Mouse (Mus musculus) embryonic stem cell, embryonic (primary cell): ENCODE results near the gene Ppp1r18.

Experiments used
- CTCF ChIA-PET, 4 experiments: fragments of 300-600 bp in 2 of 4; fragments of 350-600 bp in 2 of 4; sonication (Branson Sonifier 250); formaldehyde crosslinking; loops; one replicate each; lab custom pipeline; 2022; ENCODE audit warnings: inconsistent platforms in 2 of 4; lab: Charles Lee
- POLR2A ChIA-PET, 4 experiments: fragments of 300-600 bp in 2 of 4; fragments of 350-600 bp in 2 of 4; sonication (Branson Sonifier 250); formaldehyde crosslinking; loops; one replicate each; lab custom pipeline; 2022; ENCODE audit warnings: antibody characterized with exemption in 4 of 4, inconsistent platforms in 1 of 4; lab: Charles Lee

Gene Ppp1r18

GRCm38 (mm10) chr17:35865481-35866280, at the start of gene Ppp1r18:
Ppp1r18 (plus strand) TSS chr17:35865593.
- POLR2A ChIA-PET: interaction anchor here (0.7 to 19.8 kb wide), 25 partner anchors 7 to 72 kb away, joined by 3 to 490 read pairs (median 5); partner anchors contain the start of genes Flot1 (in 2 of the 4), Ier3 (in 2 of the 4), Mdc1 (in 2 of the 4) and Mrps18b (in 1 of the 4)
- CTCF ChIA-PET: interaction anchor here (0.6 to 3.1 kb wide), 13 partner anchors 8 to 170 kb away, joined by 3 to 17 read pairs (median 5); partner anchors contain the start of gene Dhx16 (in 3 of the 4)

GRCm38 (mm10) chr17:35815836-35816235, 49.6 kb upstream of the Ppp1r18 start:
- POLR2A ChIA-PET: interaction anchor here in 3 of 4 experiments (0.5 to 12.6 kb wide), 22 partner anchors 6 to 245 kb away, joined by 3 to 246 read pairs (median 4); partner anchors contain the start of genes Flot1 (in 2 of the 3), Ier3 (in 2 of the 3), Tubb5 (in 2 of the 3) and Mdc1 (in 1 of the 3)
- CTCF ChIA-PET: interaction anchor here (0.6 to 3.3 kb wide), 9 partner anchors 9 to 541 kb away, joined by 3 to 13 read pairs (median 3); no protein-coding TSS in a partner anchor

GRCm38 (mm10) chr17:35816686-35817085, 48.7 kb upstream of the Ppp1r18 start:
- POLR2A ChIA-PET: interaction anchor here in 3 of 4 experiments (0.6 to 11.2 kb wide), 21 partner anchors 9 to 244 kb away, joined by 3 to 246 read pairs (median 5); partner anchors contain the start of genes Tubb5 (in 2 of the 3), Dhx16 (in 1 of the 3) and Mdc1 (in 1 of the 3)
- CTCF ChIA-PET: interaction anchor here (0.6 to 3.3 kb wide), 13 partner anchors 15 to 542 kb away, joined by 3 to 13 read pairs (median 3); partner anchors contain the start of gene 2300002M23Rik (in 1 of the 4)

GRCm38 (mm10) chr17:35817226-35817625, 48.2 kb upstream of the Ppp1r18 start:
- CTCF ChIA-PET: interaction anchor here in 3 of 4 experiments (0.6 to 3.3 kb wide), 11 partner anchors 15 to 250 kb away, joined by 3 to 13 read pairs (median 4); partner anchors contain the start of gene 2300002M23Rik (in 1 of the 3)
- POLR2A ChIA-PET: interaction anchor here in 2 of 4 experiments (1.0 to 11.2 kb wide), 14 partner anchors 11 to 101 kb away, joined by 3 to 246 read pairs (median 6); partner anchors contain the start of genes Tubb5 (in 2 of the 2), Dhx16 (in 1 of the 2) and Mdc1 (in 1 of the 2)

- POLR2A ChIA-PET: interaction anchor here in 3 of 4 experiments (1.1 to 11.2 kb wide), 13 partner anchors 9 to 174 kb away, joined by 3 to 246 read pairs (median 15); partner anchors contain the start of genes Tubb5 (in 2 of the 3), Mdc1 (in 1 of the 3) and Nrm (in 1 of the 3)
- CTCF ChIA-PET: interaction anchor here in 1 of 4 experiments (1.0 kb wide), 1 partner anchor 81 kb away, joined by 3 read pairs; no protein-coding TSS in a partner anchor
Measured at GRCm38 (mm10) chr17:35820111-35820510, 45.3 kb upstream of the Ppp1r18 start.

- ChIA-PET CTCF (interaction anchor here (0.5 to 1.8 kb wide), 22 partner anchors 10 to 237 kb away, joined by 3 to 9 read pairs (median 4); partner anchors contain the start of genes Nrm (in 2 of the 4), Dhx16 (in 1 of the 4) and Tubb5 (in 1 of the 4)), POLR2A (interaction anchor here (0.5 to 11.2 kb wide), 128 partner anchors 8 to 1239 kb away, joined by 3 to 246 read pairs (median 4); partner anchors contain the start of genes Mdc1 (in 3 of the 4), Nrm (in 3 of the 4), Tubb5 (in 3 of the 4) and Dhx16 (in 2 of the 4))
Measured at GRCm38 (mm10) chr17:35821439-35822430, 43.7 kb upstream of the Ppp1r18 start, which contains the start of gene Ier3. Ier3 (plus strand) TSS chr17:35821684.

GRCm38 (mm10) chr17:35822564-35822963, 42.8 kb upstream of the Ppp1r18 start:
- CTCF ChIA-PET: interaction anchor here (0.5 to 2.4 kb wide), 15 partner anchors 11 to 322 kb away, joined by 3 to 10 read pairs (median 4); partner anchors contain the start of gene Tubb5 (in 1 of the 4)
- POLR2A ChIA-PET: interaction anchor here (0.6 to 11.2 kb wide), 61 partner anchors 9 to 1176 kb away, joined by 3 to 246 read pairs (median 6); partner anchors contain the start of genes Mdc1 (in 3 of the 4), Tubb5 (in 3 of the 4), Mrps18b (in 2 of the 4) and Nrm (in 2 of the 4)

GRCm38 (mm10) chr17:35822964-35823937, 42.1 kb upstream of the Ppp1r18 start, which contains the start of gene Flot1:
Flot1 (plus strand) TSS chr17:35823230.
- ChIA-PET CTCF (interaction anchor here (0.5 to 3.3 kb wide), 29 partner anchors 8 to 379 kb away, joined by 3 to 15 read pairs (median 4); partner anchors contain the start of gene Tubb5 (in 1 of the 4)), POLR2A (interaction anchor here (0.5 to 11.2 kb wide), 70 partner anchors 8 to 1020 kb away, joined by 3 to 246 read pairs (median 4); partner anchors contain the start of genes Mdc1 (in 3 of the 4), Mrps18b (in 3 of the 4), Ppp1r10 (in 3 of the 4) and Tubb5 (in 3 of the 4))

- ChIA-PET POLR2A (interaction anchor here in 3 of 4 experiments (0.5 to 11.2 kb wide), 23 partner anchors 8 to 923 kb away, joined by 3 to 246 read pairs (median 6); partner anchors contain the start of genes Tubb5 (in 3 of the 3), Mdc1 (in 2 of the 3), Nrm (in 2 of the 3) and Dhx16 (in 1 of the 3)), CTCF (interaction anchor here (0.6 to 3.3 kb wide), 9 partner anchors 9 to 308 kb away, joined by 3 to 15 read pairs (median 4); partner anchors contain the start of gene Dhx16 (in 1 of the 4))
Measured at GRCm38 (mm10) chr17:35824402-35824801, 41.0 kb upstream of the Ppp1r18 start.

GRCm38 (mm10) chr17:35825109-35825850, 40.1 kb upstream of the Ppp1r18 start:
- POLR2A ChIA-PET: interaction anchor here in 3 of 4 experiments (0.6 to 11.2 kb wide), 14 partner anchors 7 to 134 kb away, joined by 3 to 246 read pairs (median 18); partner anchors contain the start of genes Tubb5 (in 3 of the 3), Dhx16 (in 1 of the 3) and Mdc1 (in 1 of the 3)
- CTCF ChIA-PET: interaction anchor here in 3 of 4 experiments (0.7 to 3.3 kb wide), 9 partner anchors 9 to 241 kb away, joined by 3 to 15 read pairs (median 4); partner anchors contain the start of gene Dhx16 (in 1 of the 3)

GRCm38 (mm10) chr17:35829737-35830136, 35.7 kb upstream of the Ppp1r18 start:
- ChIA-PET CTCF (interaction anchor here (0.5 to 4.9 kb wide), 19 partner anchors 17 to 245 kb away, joined by 3 to 42 read pairs (median 4); partner anchors contain the start of gene Nrm (in 1 of the 4)), POLR2A (interaction anchor here in 3 of 4 experiments (0.6 to 2.4 kb wide), 12 partner anchors 7 to 89 kb away, joined by 3 to 8 read pairs (median 4); partner anchors contain the start of genes Ier3 (in 2 of the 3), Mdc1 (in 1 of the 3) and Nrm (in 1 of the 3))

- CTCF ChIA-PET: interaction anchor here (0.6 to 4.9 kb wide), 9 partner anchors 9 to 817 kb away, joined by 3 to 31 read pairs (median 5); partner anchors contain the start of gene Flot1 (in 1 of the 4)
- POLR2A ChIA-PET: interaction anchor here (0.6 to 5.3 kb wide), 51 partner anchors 8 to 180 kb away, joined by 3 to 61 read pairs (median 5); partner anchors contain the start of genes Flot1 (in 4 of the 4), Ier3 (in 4 of the 4), Dhx16 (in 2 of the 4) and Mdc1 (in 2 of the 4)
Measured at GRCm38 (mm10) chr17:35832400-35833238, 32.8 kb upstream of the Ppp1r18 start.
